8 mouse cellular contexts compared by ENCODE assay signal in genomic region chr10:26376546-26377331, GRCm38 (mm10). TPM values are rescaled to one million over a fixed set of nuclear protein-coding genes. Genes with fewer than 3 reads are reported as not detected.
DNase-seq lines count a peak whose midpoint lies in the region; ATAC-seq and TF ChIP-seq lines count a peak whose summit lies in the region.

No protein-coding gene starts in this region.

- no peak for ATAC-seq in heart, embryonic 16.5 days (replicated peaks; ENCODE audit: extremely low read depth, insufficient read depth, low FRiP score)
- ATAC-seq in megakaryocyte, adult 5-6 weeks (ENCODE audit: poor library complexity, severe bottlenecking): 0 out of 2 replicates have a peak, but pooled peaks have one; percentile 6

- TF ChIP-seq CTCF in bone marrow, adult 2 months (IDR thresholded peaks at IDR 0.05; ENCODE audit: control insufficient read depth, insufficient read depth, low read length): no peak

- H3K9ac ChIP-seq in heart, embryonic 16.5 days (ENCODE audit: low read length): peak overlapping the region; percentile 88

- peak overlapping the region; percentile 90 for H3K27ac ChIP-seq in heart, embryonic 16.5 days (ENCODE audit: low read length)
- no peak overlapping the region for H3K27ac ChIP-seq in bone marrow, adult 2 months (ENCODE audit: control insufficient read depth, insufficient read depth, low read depth, low read length, poor library complexity)
- peak overlapping the region; percentile 99 for H3K27ac ChIP-seq in hindbrain, embryonic 10.5 days

- no peak for TF ChIP-seq POLR2A in bone marrow, adult 2 months (IDR thresholded peaks at IDR 0.05; ENCODE audit: borderline replicate concordance, control insufficient read depth, low read depth, low read length)

- DNase-seq in heart, adult 8-10 months (ENCODE audit: low spot score): no peak
- DNase-seq in hindbrain, embryonic 10.5 days (ENCODE audit: low spot score): peak; percentile 39
- no peak for DNase-seq in ovary, postnatal 36 days (ENCODE audit: low spot score)
- DNase-seq in adipocyte (ENCODE audit: low spot score): no peak
- DNase-seq in testis, postnatal 10 days (ENCODE audit: low spot score): no peak

- WGBS in heart, embryonic 16.5 days: 51% methylated on average over 10 of the region's 10 CpGs
- WGBS in bone marrow, adult 2 months: 24% methylated on average over 10 of the region's 10 CpGs
- WGBS in hindbrain, embryonic 10.5 days: 35% methylated on average over 10 of the region's 10 CpGs

- H3K4me3 ChIP-seq in heart, embryonic 16.5 days (ENCODE audit: low read length): peak overlapping the region; percentile 92
- H3K4me3 ChIP-seq in bone marrow, adult 2 months (replicated peaks; ENCODE audit: control insufficient read depth, low read depth, low read length): peak overlapping the region; percentile 67
- H3K4me3 ChIP-seq in hindbrain, embryonic 10.5 days: peak overlapping the region; percentile 85

- peak overlapping the region; percentile 86 for H3K4me2 ChIP-seq in heart, embryonic 16.5 days (ENCODE audit: low read depth, low read length)

- no peaks in the 10 kb centered on the region for H3K27me3 ChIP-seq in heart, embryonic 16.5 days (ENCODE audit: control insufficient read depth, insufficient read depth, low read length)
- H3K27me3 ChIP-seq in hindbrain, embryonic 10.5 days (ENCODE audit: insufficient read depth, poor library complexity, severe bottlenecking): no peaks in the 10 kb centered on the region

- H3K36me3 ChIP-seq in heart, embryonic 16.5 days (ENCODE audit: control insufficient read depth, insufficient read depth): no peaks in the 10 kb centered on the region
- H3K36me3 ChIP-seq in hindbrain, embryonic 10.5 days: no peaks in the 10 kb centered on the region

- peaks cover 9% of the 10 kb centered on the region for H3K4me1 ChIP-seq in heart, embryonic 16.5 days (ENCODE audit: control insufficient read depth, insufficient read depth, low read length)
- no peaks in the 10 kb centered on the region for H3K4me1 ChIP-seq in bone marrow, adult 2 months (ENCODE audit: control insufficient read depth, insufficient read depth, low read length)
- H3K4me1 ChIP-seq in hindbrain, embryonic 10.5 days (replicated peaks): peaks cover 23% of the 10 kb centered on the region

- H3K9me3 ChIP-seq in heart, embryonic 16.5 days (replicated peaks; ENCODE audit: control insufficient read depth, low read length): no peaks in the 10 kb centered on the region
- H3K9me3 ChIP-seq in hindbrain, embryonic 10.5 days: no peaks in the 10 kb centered on the region

RNA-seq across cellular contexts. Expression of gene L3mbtl3, which starts 1.0 kb away (rescaled TPM):
- polyA plus RNA-seq in heart, embryonic 16.5 days (2015; fragmentation: Nextera tagmentation; extraction: Ambion mirVana): 7.5 TPM in 2 replicates
- total RNA-seq in heart, adult 8-10 months (2022): 1 to 10 TPM; 6.7 to 7.0 (median 6.9) TPM
- polyA plus RNA-seq in bone marrow, adult 2 months (2011; ENCODE audit: insufficient read depth, insufficient read length, low replicate concordance, missing spikeins): 3.0 and 8.3 TPM in 2 replicates
- 16.8 and 17.1 TPM in 2 replicates for polyA plus RNA-seq in hindbrain, embryonic 10.5 days (2016; fragmentation: Nextera tagmentation; extraction: Ambion mirVana)
- total RNA-seq in megakaryocyte, adult 5-6 weeks (2015): 10.6 and 15.7 TPM in 2 replicates
- 17.2 and 17.3 TPM in 2 replicates for total RNA-seq in megakaryocyte, adult 5-6 weeks (2017)
